Mouse (Mus musculus) urinary bladder, adult 18-20 months (tissue): ENCODE data around the gene Scube3.

Experiments used
- DNase-seq, 2 experiments: peaks; one replicate each; pipeline ENCODE4 v3.0.0; 2022; ENCODE audit warnings: low spot score in 2 of 2, mixed read lengths in 2 of 2

The Scube3 gene

DNA sequence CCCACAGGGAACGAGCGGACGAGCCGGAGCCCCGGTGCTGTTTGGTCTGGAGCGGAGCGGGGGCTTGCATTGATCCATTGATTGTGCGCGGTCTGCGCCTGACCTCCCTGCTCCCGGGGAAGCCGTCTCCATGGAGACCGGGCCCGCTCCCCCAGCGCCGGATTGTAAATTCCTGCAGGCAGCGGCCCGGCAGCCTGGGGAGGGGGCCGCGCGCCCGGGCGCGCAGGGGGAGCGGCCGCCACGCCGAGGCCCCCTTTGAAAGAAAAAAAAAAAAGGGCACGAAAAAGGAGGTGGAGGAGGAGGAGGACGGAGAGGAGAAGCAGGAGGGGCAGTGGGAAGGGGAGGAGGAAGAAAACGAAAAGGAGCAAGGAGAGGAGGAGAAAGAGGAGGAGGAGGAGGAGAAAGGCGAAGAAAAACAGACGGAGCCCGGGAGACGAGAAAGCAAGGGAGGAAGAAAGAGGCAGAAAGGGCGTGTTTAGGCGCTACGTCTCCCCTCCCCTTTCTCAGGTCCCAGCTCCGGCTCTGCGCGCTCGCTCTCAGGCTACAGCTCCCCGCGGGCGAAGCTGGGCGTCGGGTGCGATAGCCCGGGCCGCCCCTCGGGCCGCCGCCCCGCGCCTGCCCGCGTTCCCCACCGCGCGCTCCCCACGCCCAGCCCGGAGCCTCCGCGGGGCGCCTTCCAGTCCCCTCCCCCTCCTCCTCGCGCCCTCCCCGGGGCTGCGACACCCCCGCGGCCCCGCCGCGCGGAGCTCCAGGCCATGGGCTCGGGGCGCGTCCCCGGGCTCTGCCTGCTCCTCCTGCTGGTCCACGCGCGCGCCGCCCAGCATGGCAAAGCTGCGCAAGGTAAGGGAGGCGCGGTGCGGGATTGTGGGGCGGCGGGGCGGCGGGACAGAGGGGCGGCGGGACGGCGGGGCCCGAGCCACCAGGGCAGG, at the start of gene Scube3:
Gene Scube3, plus strand, starts transcription at position 371 of the 929 bp plus-strand sequence.
- no peak for DNase-seq

- no peak for DNase-seq
These were observed 49.6 kb upstream of the Scube3 start for GRCm38 (mm10) chr17:28092297-28092696.

GRCm38 (mm10) chr17:28093837-28094236, 48.1 kb upstream of the Scube3 start:
- no peak for DNase-seq

DNA sequence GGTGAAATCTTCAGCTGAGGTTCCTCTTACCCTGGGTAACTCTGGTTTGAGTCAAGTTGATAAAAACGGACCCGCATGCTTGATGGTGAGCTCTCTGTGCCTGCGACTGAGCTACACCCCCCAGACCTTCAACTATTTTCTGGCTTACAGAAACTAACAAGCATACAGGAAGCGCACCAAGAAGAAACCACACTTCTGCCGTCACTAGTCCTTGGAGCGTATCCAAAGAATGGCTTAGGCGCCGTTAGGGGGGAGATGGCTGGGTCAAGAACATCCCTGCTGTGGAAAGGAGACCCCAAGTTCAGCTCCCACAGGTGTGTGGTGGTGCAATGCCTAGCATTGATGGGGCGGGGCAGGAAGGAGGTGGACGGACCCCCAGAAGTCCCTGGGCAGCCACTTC, 45.5 kb upstream of the Scube3 start:
- DNase-seq: no peak

DNA sequence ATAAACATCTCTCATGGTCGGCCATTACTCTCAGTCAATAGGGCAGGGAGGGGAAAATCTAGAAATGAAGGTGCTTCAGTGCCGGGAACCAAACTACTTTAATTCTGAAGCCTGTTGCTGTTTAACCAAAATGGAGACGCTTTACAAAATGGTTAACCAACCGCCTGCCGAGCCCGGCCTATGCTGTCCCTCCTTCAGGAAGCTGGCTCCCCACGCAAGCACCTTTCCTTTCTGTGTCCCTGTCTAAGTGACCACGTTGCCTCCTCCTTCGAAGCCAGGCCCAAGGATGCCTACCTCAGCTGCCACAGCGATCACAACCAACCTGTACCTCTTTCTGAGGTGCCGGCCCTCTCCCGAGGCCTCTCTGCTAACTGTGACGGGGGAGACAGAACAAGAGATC, 44.6 kb upstream of the Scube3 start:
- DNase-seq: no peak

DNA sequence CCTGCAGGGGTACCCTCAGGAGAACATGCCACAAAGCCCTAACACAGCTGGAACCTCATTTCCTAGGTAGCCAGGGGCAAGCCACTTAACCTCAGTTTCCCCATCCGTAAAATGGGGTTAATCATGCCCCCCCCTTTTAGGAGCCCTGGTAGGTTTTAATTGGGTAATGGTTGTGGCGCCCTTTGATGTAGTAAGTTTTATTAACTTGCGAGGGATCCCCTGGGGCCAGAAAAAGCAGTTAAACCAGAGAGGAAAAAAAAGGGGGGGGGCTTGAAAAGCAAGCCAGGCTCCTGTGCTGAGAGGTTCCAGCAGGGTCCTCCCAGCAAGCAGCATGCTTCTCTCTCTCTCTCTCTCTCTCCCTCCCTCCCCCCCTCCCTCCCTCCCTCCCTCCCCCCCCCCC, 42.9 kb upstream of the Scube3 start:
- no peak for DNase-seq

- DNase-seq: no peak
These were observed 41.3 kb upstream of the Scube3 start for GRCm38 (mm10) chr17:28100669-28101068.

- DNase-seq: no peak
These were observed 40.6 kb upstream of the Scube3 start for GRCm38 (mm10) chr17:28101284-28101887.

- DNase-seq: no peak
These were observed 40.0 kb upstream of the Scube3 start for GRCm38 (mm10) chr17:28101902-28102319.

- no peak for DNase-seq
These were observed 37.5 kb upstream of the Scube3 start for GRCm38 (mm10) chr17:28104416-28104815.

- DNase-seq: no peak
These were observed 35.6 kb upstream of the Scube3 start for GRCm38 (mm10) chr17:28106352-28106751.

GRCm38 (mm10) chr17:28107275-28107674, 34.7 kb upstream of the Scube3 start:
- DNase-seq: no peak

DNA sequence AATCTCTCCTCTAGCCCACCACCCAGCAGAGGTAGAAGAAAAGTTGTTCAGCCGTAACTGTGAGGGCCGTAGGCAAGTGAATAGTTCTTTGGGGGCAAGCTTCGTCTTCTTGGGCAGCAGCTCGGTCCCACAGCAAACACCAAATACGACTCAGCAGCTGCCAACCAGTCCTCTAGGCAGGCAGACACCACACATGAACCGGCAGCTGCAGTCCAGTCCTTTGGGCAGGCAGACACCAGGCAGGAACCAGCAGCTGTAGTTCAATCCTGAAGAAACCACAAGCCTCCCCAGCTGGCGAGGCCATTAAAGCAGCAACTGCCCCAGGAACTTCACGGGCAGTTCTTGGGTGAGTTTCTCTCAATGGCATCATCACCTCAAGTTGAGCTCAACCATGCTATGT, 29.7 kb upstream of the Scube3 start:
- no peak for DNase-seq

- DNase-seq: no peak
These were observed 25.6 kb upstream of the Scube3 start for GRCm38 (mm10) chr17:28116335-28116734.

GRCm38 (mm10) chr17:28117451-28118209, 24.3 kb upstream of the Scube3 start:
- DNase-seq: no peak

DNA sequence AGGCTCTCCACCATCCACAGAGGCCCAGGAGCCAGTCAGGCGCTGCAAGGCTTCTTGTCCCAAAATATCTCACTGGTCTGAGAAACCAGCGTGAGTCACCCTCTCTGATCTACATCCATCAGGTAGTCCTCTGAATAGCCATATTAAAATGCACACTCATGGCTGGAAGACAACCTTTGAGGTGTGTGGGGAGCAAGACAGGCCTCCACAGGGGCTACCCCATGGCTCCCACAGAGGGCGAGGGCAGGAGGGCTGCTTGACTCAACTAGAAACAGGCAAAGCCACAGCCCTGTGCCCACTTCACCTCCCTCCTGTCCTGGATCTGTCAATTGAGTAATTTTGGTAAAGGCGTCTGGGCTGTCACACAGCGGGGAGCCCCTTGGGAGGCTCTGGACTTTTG, 21.5 kb upstream of the Scube3 start:
- DNase-seq: no peak

- DNase-seq: no peak
These were observed 19.0 kb upstream of the Scube3 start for GRCm38 (mm10) chr17:28122949-28123348.

GRCm38 (mm10) chr17:28123627-28124026, 18.3 kb upstream of the Scube3 start:
- DNase-seq: no peak

DNA sequence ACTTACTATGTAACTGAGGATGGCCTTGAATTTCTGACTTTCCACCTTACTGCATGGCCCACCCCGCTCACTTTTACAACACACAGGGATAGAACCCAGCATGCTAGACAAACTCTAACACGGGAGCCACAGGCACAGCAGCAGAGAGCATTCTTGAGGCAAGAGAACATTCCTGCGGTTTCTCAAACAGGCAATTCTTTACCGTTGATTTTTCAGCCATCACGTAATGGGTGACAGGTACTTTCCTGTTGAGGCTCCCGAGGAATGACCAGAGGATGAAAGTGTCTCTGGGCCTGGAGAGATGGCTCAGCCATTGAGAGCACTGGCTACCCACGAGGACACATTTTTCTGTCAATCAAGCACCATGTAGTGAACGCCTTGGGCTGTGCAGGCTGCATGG, 17.6 kb upstream of the Scube3 start:
- DNase-seq: no peak

GRCm38 (mm10) chr17:28129796-28130195, 12.1 kb upstream of the Scube3 start:
- no peak for DNase-seq

DNA sequence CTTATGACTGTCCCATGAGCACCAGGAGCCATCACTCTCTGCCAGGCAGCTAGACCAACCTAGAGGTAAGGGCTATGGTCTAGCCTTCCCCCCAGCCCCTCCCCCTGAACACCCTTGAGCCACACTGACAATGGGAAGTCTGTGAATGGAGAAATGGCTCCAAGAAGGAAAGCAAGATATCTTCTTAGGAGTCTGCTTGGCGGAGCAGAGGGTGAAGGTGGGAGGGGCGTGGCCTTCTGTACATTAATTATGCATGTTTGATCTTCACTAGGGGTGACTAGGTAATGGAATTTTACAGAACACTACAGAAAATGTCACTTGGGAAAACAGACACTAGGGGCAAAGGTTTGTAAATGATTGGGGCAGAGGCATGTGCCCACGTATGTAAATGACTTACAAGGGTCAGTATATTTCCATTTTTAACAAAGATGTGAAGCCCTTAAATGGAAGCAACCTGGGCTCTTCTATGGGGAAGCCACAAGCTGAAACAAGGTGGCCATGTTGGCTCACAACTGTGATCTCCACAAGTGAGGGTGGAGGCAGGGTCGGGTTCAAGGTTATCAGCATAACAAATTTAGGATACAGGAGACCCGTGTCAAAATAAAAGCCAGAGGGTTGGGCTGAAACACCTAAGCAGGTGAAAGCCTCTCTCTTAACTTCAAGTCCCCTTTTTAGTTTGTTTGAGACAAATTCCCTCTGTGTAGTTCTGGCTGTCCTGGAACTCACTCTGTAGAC, 11.4 kb upstream of the Scube3 start:
- DNase-seq: no peak

- no peak for DNase-seq
These were observed 10.8 kb upstream of the Scube3 start for GRCm38 (mm10) chr17:28131156-28131555.
